Mouse (Mus musculus) G1E (cell line): ENCODE data around the gene Ankrd65. TPM values are rescaled to one million over a fixed set of nuclear protein-coding genes. Genes with fewer than 3 reads are reported as not detected.

Experiments
- polyA plus RNA-seq: library from polyadenylated mRNA; stranded (reverse); fragments of >175 nt; gene quantifications from 2 replicates; pipeline ENCODE4 v1.2.3, GENCODE M21; 2012
- total RNA-seq, 2 experiments: library from RNA; stranded (forward) in 1 of 2; stranded (reverse) in 1 of 2; fragments of 200-1000 nt in 1 of 2; fragments of >200 nt in 1 of 2; fragmentation: Nextera tagmentation in 1 of 2; gene quantifications; 2 replicates each; pipeline ENCODE4 v1.2.3; 2014 to 2017

Gene Ankrd65
- total and polyA plus RNA-seq, 3 experiments = not detected

Other genes starting within 250 kb of the Ankrd65 start
Only the 20 nearest of the 28 such genes appear.
- gene Gm10563, start 145.0 kb upstream of the Ankrd65 start, total RNA-seq (2014; fragmentation: Nextera tagmentation) = not detected in 2 replicates
- not detected in 2 replicates for gene Gm10563, start 145.0 kb upstream of the Ankrd65 start, total RNA-seq (2017)
- gene Gm10563, start 145.0 kb upstream of the Ankrd65 start, polyA plus RNA-seq = not detected in 2 replicates
- gene Mmp23, start 137.1 kb upstream of the Ankrd65 start, total RNA-seq (2014; fragmentation: Nextera tagmentation) = not detected in 2 replicates
- gene Mmp23, start 137.1 kb upstream of the Ankrd65 start, total RNA-seq (2017) = 0.12 and 0.71 TPM in 2 replicates
- gene Mmp23, start 137.1 kb upstream of the Ankrd65 start, polyA plus RNA-seq = 0.08 and 0.29 TPM in 2 replicates
- gene Mib2, start 121.2 kb upstream of the Ankrd65 start, total RNA-seq (2014; fragmentation: Nextera tagmentation) = 5.8 and 9.6 TPM in 2 replicates
- gene Mib2, start 121.2 kb upstream of the Ankrd65 start, total RNA-seq (2017) = 16.7 and 17.3 TPM in 2 replicates
- gene Mib2, start 121.2 kb upstream of the Ankrd65 start, polyA plus RNA-seq = 36.0 and 36.9 TPM in 2 replicates
- not detected in 2 replicates for gene Fndc10, start 96.1 kb upstream of the Ankrd65 start, total RNA-seq (2014; fragmentation: Nextera tagmentation)
- 0.12 and 0.16 TPM in 2 replicates for gene Fndc10, start 96.1 kb upstream of the Ankrd65 start, total RNA-seq (2017)
- not detected in 2 replicates for gene Fndc10, start 96.1 kb upstream of the Ankrd65 start, polyA plus RNA-seq
- gene Ssu72, start 85.6 kb upstream of the Ankrd65 start, total RNA-seq (2014; fragmentation: Nextera tagmentation) = 195 and 204 TPM in 2 replicates
- 184 and 186 TPM in 2 replicates for gene Ssu72, start 85.6 kb upstream of the Ankrd65 start, total RNA-seq (2017)
- 74.7 and 91.4 TPM in 2 replicates for gene Ssu72, start 85.6 kb upstream of the Ankrd65 start, polyA plus RNA-seq
- 0.58 and 0.68 TPM in 2 replicates for gene Tmem240, start 55.6 kb upstream of the Ankrd65 start, total RNA-seq (2014; fragmentation: Nextera tagmentation)
- gene Tmem240, start 55.6 kb upstream of the Ankrd65 start, total RNA-seq (2017) = 0.55 and 0.64 TPM in 2 replicates
- 0.94 and 0.98 TPM in 2 replicates for gene Tmem240, start 55.6 kb upstream of the Ankrd65 start, polyA plus RNA-seq
- 43.2 and 64.6 TPM in 2 replicates for gene Atad3a, start 29.3 kb upstream of the Ankrd65 start, total RNA-seq (2014; fragmentation: Nextera tagmentation)
- gene Atad3a, start 29.3 kb upstream of the Ankrd65 start, total RNA-seq (2017) = 58.8 and 61.5 TPM in 2 replicates
- gene Atad3a, start 29.3 kb upstream of the Ankrd65 start, polyA plus RNA-seq = 65.7 and 70.7 TPM in 2 replicates
- gene Vwa1, start 15.7 kb upstream of the Ankrd65 start, total RNA-seq (2014; fragmentation: Nextera tagmentation) = 0.39 and 0.68 TPM in 2 replicates
- gene Vwa1, start 15.7 kb upstream of the Ankrd65 start, total RNA-seq (2017) = 0.93 and 1.0 TPM in 2 replicates
- gene Vwa1, start 15.7 kb upstream of the Ankrd65 start, polyA plus RNA-seq = 0.09 and 0.10 TPM in 2 replicates
- not detected in 2 replicates for gene Tmem88b, start 4.6 kb upstream of the Ankrd65 start, total RNA-seq (2014; fragmentation: Nextera tagmentation)
- 0.05 and 0.06 TPM in 2 replicates for gene Tmem88b, start 4.6 kb upstream of the Ankrd65 start, total RNA-seq (2017)
- 0.01 TPM in 1 of 2 replicates, not detected in the other for gene Tmem88b, start 4.6 kb upstream of the Ankrd65 start, polyA plus RNA-seq
- gene Mrpl20, start 12.4 kb downstream of the Ankrd65 start, total RNA-seq (2014; fragmentation: Nextera tagmentation) = 86.3 and 97.2 TPM in 2 replicates
- 85.3 and 124 TPM in 2 replicates for gene Mrpl20, start 12.4 kb downstream of the Ankrd65 start, total RNA-seq (2017)
- 15.1 and 17.9 TPM in 2 replicates for gene Mrpl20, start 12.4 kb downstream of the Ankrd65 start, polyA plus RNA-seq
- 121 and 171 TPM in 2 replicates for gene Ccnl2, start 22.1 kb downstream of the Ankrd65 start, total RNA-seq (2014; fragmentation: Nextera tagmentation)
- 125 and 150 TPM in 2 replicates for gene Ccnl2, start 22.1 kb downstream of the Ankrd65 start, total RNA-seq (2017)
- 33.0 and 41.8 TPM in 2 replicates for gene Ccnl2, start 22.1 kb downstream of the Ankrd65 start, polyA plus RNA-seq
- 147 and 155 TPM in 2 replicates for gene Aurkaip1, start 40.8 kb downstream of the Ankrd65 start, total RNA-seq (2014; fragmentation: Nextera tagmentation)
- gene Aurkaip1, start 40.8 kb downstream of the Ankrd65 start, total RNA-seq (2017) = 158 and 160 TPM in 2 replicates
- 291 and 293 TPM in 2 replicates for gene Aurkaip1, start 40.8 kb downstream of the Ankrd65 start, polyA plus RNA-seq
- gene Mxra8, start 49.2 kb downstream of the Ankrd65 start, total RNA-seq (2014; fragmentation: Nextera tagmentation) = not detected in 2 replicates
- gene Mxra8, start 49.2 kb downstream of the Ankrd65 start, total RNA-seq (2017) = 0.33 and 0.46 TPM in 2 replicates
- not detected in 2 replicates for gene Mxra8, start 49.2 kb downstream of the Ankrd65 start, polyA plus RNA-seq
- gene Dvl1, start 57.0 kb downstream of the Ankrd65 start, total RNA-seq (2014; fragmentation: Nextera tagmentation) = 14.4 and 16.8 TPM in 2 replicates
- gene Dvl1, start 57.0 kb downstream of the Ankrd65 start, total RNA-seq (2017) = 9.2 and 13.7 TPM in 2 replicates
- 77.7 and 92.8 TPM in 2 replicates for gene Dvl1, start 57.0 kb downstream of the Ankrd65 start, polyA plus RNA-seq
- 1.6 and 1.7 TPM in 2 replicates for gene Tas1r3, start 72.9 kb downstream of the Ankrd65 start, total RNA-seq (2014; fragmentation: Nextera tagmentation)
- gene Tas1r3, start 72.9 kb downstream of the Ankrd65 start, total RNA-seq (2017) = 0.52 and 0.60 TPM in 2 replicates
- gene Tas1r3, start 72.9 kb downstream of the Ankrd65 start, polyA plus RNA-seq = 0.02 and 0.03 TPM in 2 replicates
- 6.7 and 11.8 TPM in 2 replicates for gene Cptp, start 79.0 kb downstream of the Ankrd65 start, total RNA-seq (2014; fragmentation: Nextera tagmentation)
- 9.3 and 9.5 TPM in 2 replicates for gene Cptp, start 79.0 kb downstream of the Ankrd65 start, total RNA-seq (2017)
- gene Cptp, start 79.0 kb downstream of the Ankrd65 start, polyA plus RNA-seq = 1.1 and 3.6 TPM in 2 replicates
- 35.6 and 47.3 TPM in 2 replicates for gene Ints11, start 79.1 kb downstream of the Ankrd65 start, total RNA-seq (2014; fragmentation: Nextera tagmentation)
- gene Ints11, start 79.1 kb downstream of the Ankrd65 start, total RNA-seq (2017) = 43.5 and 63.3 TPM in 2 replicates
- 21.7 and 26.8 TPM in 2 replicates for gene Ints11, start 79.1 kb downstream of the Ankrd65 start, polyA plus RNA-seq
- gene Pusl1, start 101.3 kb downstream of the Ankrd65 start, total RNA-seq (2014; fragmentation: Nextera tagmentation) = 16.6 and 19.5 TPM in 2 replicates
- gene Pusl1, start 101.3 kb downstream of the Ankrd65 start, total RNA-seq (2017) = 27.9 and 32.3 TPM in 2 replicates
- gene Pusl1, start 101.3 kb downstream of the Ankrd65 start, polyA plus RNA-seq = 135 and 233 TPM in 2 replicates
- gene Acap3, start 101.4 kb downstream of the Ankrd65 start, total RNA-seq (2014; fragmentation: Nextera tagmentation) = 16.5 and 19.9 TPM in 2 replicates
- gene Acap3, start 101.4 kb downstream of the Ankrd65 start, total RNA-seq (2017) = 12.4 and 12.5 TPM in 2 replicates
- 31.0 and 32.9 TPM in 2 replicates for gene Acap3, start 101.4 kb downstream of the Ankrd65 start, polyA plus RNA-seq
- gene Ube2j2, start 153.4 kb downstream of the Ankrd65 start, total RNA-seq (2014; fragmentation: Nextera tagmentation) = 118 and 122 TPM in 2 replicates
- 124 and 178 TPM in 2 replicates for gene Ube2j2, start 153.4 kb downstream of the Ankrd65 start, total RNA-seq (2017)
- gene Ube2j2, start 153.4 kb downstream of the Ankrd65 start, polyA plus RNA-seq = 167 and 223 TPM in 2 replicates